Mouse (Mus musculus): Measurements from ENCODE around the gene Nemp2. TPM values are rescaled to one million over a fixed set of nuclear protein-coding genes. Genes with fewer than 3 reads are reported as not detected.
A peak's percentile ranks its signal among the peaks of the same experiment; 100 is the strongest.
"Not testable (repeated sequence)": the region's sequence is repeated elsewhere in the genome, so short reads cannot be mapped to it uniquely, and the experiment has no call there.

The Nemp2 gene
- polyA plus RNA-seq, 1 experiment, result 2.3 TPM

DNA sequence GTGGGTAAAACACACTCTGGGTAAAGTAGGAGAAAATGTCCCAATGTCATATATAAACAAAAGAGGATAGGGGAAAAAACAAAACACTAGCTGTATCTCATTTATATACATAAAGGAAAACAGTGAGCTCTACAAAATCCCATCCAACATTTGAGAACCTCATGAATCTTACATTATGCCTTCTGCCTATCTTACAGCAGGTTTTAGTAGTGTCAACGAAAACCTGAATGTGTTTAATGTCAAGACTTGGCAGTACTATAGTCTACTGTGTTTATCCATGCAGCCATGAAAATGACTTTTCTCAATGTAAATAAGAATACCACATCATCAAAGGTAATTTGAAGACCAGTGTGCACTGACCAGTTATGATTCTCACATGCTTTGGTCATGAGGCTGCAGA is 39.4 kb downstream of the Nemp2 start:
- Histone ChIP-seq H3K4me3 (ENCODE audit: low read depth, low read length) (no peak overlapping the region), H3K27ac (ENCODE audit: insufficient read depth, low read depth, low read length) (no peak overlapping the region), H3K36me3 (ENCODE audit: control insufficient read depth, insufficient read depth, low read length) (no peaks in the 10 kb centered on the region), H3K27me3 (ENCODE audit: control insufficient read depth, insufficient read depth, low read length) (no peaks in the 10 kb centered on the region), H3K4me1 (ENCODE audit: control insufficient read depth, insufficient read depth, insufficient read length, low read length) (no peaks in the 10 kb centered on the region)
- no peak for TF ChIP-seq CTCF (IDR thresholded peaks at IDR 0.05; ENCODE audit: extremely low read depth, insufficient read length, insufficient replicate concordance, low read depth, low read length)
- TF ChIP-seq POLR2A (IDR thresholded peaks at IDR 0.05; ENCODE audit: low read depth, low read length), result no peak
- 92% methylated on average over 1 of the region's 1 CpGs for WGBS

DNA sequence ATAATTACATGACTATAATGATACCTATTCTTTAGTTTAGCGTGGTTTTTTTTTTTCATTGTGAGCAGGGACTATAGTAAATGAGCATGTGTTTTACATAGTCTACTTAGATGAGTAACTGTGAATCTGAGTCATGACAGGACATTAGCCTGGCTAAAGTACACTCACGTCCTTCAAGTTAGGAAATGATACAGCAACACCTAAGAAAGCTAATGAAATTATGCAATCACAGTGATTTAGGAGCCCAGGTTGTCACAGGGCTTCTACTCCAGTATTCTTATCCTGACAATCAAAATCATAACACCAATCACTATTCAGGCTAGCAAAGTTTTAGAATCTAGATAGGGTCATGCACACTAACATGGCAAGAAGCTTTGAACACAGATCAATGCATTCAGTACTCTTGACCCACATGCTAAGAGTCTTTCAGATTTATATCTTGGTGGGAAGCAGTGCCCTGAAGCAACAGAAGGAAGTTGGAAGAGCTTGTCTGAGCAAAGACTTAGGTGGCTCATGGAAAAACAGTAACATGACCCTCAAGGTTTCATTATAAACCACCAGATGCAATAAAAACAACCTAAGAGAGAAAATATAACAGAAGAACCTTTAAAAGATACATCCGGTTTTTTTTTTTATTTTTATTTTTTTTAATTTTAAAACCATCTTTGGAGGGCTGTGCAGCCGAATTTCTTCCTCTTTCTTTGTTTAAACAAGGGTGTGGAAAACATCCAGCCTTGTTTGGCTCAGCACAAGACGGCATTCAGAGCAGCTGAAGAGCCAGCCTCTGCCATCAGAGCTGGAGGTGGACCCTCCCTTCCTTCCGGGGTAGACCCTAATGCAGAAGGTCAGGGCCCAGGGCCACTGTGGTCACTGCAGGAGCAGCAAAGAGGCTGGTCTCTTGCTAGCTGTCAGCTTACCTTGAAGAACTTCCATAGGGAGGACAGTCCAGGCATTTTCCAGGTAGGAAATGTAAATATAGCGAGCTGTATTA is 45.4 kb downstream of the Nemp2 start:
- TF ChIP-seq POLR2A (IDR thresholded peaks at IDR 0.05; ENCODE audit: low read depth, low read length) (no peak), CTCF (IDR thresholded peaks at IDR 0.05; ENCODE audit: extremely low read depth, insufficient read length, insufficient replicate concordance, low read depth, low read length) (no peak)
- Histone ChIP-seq H3K4me3 (ENCODE audit: low read depth, low read length) (no peak overlapping the region), H3K27me3 (ENCODE audit: control insufficient read depth, insufficient read depth, low read length) (no peaks in the 10 kb centered on the region), H3K4me1 (ENCODE audit: control insufficient read depth, insufficient read depth, insufficient read length, low read length) (0 out of 2 replicates have a peak, but pooled peaks cover 3% of the 10 kb centered on the region), H3K36me3 (ENCODE audit: control insufficient read depth, insufficient read depth, low read length) (peaks cover 3% of the 10 kb centered on the region; the same call in 1 of the 2 replicates), H3K27ac (ENCODE audit: insufficient read depth, low read depth, low read length) (no peak overlapping the region)
- WGBS, result 60% methylated on average over 7 of the region's 7 CpGs

DNA sequence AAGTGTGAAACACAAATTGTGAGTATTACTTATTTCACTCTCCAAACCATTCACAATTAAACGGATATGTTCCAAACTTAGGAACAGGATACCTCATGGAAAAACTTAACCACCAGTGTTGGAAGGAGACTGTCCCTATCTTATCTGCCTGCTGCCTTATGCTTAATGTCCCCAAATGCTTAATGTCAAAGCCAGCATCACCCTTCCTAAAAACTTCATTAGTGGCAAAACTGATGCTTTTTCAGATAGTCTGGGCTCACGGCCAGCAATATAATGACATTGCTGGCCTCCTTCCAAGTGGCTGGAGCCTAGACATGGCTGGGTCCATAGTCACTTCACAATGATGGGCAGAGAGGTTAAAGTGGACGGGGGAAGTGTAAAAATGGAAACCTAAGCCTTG is 46.1 kb downstream of the Nemp2 start:
- H3K4me3 ChIP-seq (ENCODE audit: low read depth, low read length), result no peak overlapping the region
- peaks cover 3% of the 10 kb centered on the region; the same call in 1 of the 2 replicates for H3K36me3 ChIP-seq (ENCODE audit: control insufficient read depth, insufficient read depth, low read length)
- no peak for TF ChIP-seq CTCF (IDR thresholded peaks at IDR 0.05; ENCODE audit: extremely low read depth, insufficient read length, insufficient replicate concordance, low read depth, low read length)
- TF ChIP-seq POLR2A (IDR thresholded peaks at IDR 0.05; ENCODE audit: low read depth, low read length), result no peak
- H3K27me3 ChIP-seq (ENCODE audit: control insufficient read depth, insufficient read depth, low read length), result no peaks in the 10 kb centered on the region
- no peak overlapping the region for H3K27ac ChIP-seq (ENCODE audit: insufficient read depth, low read depth, low read length)
- H3K4me1 ChIP-seq (ENCODE audit: control insufficient read depth, insufficient read depth, insufficient read length, low read length), result 0 out of 2 replicates have a peak, but pooled peaks cover 3% of the 10 kb centered on the region
- 44% methylated on average over 3 of the region's 3 CpGs for WGBS

DNA sequence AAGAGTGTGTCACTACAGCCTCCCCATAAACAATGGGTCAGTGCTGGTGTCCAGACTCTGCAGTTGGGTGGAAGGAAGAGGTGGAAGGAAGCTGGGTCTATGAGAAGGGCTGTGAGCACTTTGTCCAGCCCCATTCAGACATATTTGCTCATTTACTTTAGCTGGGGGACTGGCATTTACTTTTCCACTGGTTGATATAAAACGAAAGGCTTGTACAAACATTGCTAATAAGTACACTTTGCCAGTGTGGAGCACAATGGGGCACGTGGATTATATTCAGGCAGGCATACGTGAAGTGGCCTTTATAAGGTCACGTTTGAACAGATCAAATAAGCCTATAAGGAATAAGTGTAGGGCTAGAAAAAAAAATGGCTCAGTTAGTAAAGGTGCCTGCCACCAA is 53.0 kb downstream of the Nemp2 start:
- Histone ChIP-seq H3K4me1 (ENCODE audit: control insufficient read depth, insufficient read depth, insufficient read length, low read length) (peaks cover 7% of the 10 kb centered on the region), H3K4me3 (ENCODE audit: low read depth, low read length) (no peak overlapping the region), H3K27ac (ENCODE audit: insufficient read depth, low read depth, low read length) (peak overlapping the region; percentile 13; the same call in 1 of the 2 replicates), H3K36me3 (ENCODE audit: control insufficient read depth, insufficient read depth, low read length) (no peaks in the 10 kb centered on the region), H3K27me3 (ENCODE audit: control insufficient read depth, insufficient read depth, low read length) (no peaks in the 10 kb centered on the region)
- 57% methylated on average over 4 of the region's 4 CpGs for WGBS
- TF ChIP-seq POLR2A (IDR thresholded peaks at IDR 0.05; ENCODE audit: low read depth, low read length) (no peak), CTCF (IDR thresholded peaks at IDR 0.05; ENCODE audit: extremely low read depth, insufficient read length, insufficient replicate concordance, low read depth, low read length) (no peak)

DNA sequence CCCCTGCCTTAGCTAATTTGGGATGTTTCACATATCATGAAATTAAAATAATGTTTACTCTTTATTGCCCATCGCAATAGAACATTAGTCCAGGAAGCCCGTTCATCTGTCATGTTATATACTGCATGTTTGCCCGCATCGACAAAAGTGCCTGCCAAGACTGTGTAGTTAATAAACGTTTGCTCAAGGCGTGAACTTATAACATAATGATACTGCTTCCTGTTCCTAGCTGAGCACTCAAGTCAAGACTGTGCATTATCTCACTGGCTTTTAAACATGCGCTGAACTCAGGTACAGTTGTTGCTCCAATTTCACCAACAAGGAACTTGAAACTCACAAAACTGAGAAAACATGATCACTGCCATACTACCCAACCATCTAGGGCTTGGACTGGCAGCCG is 57.1 kb downstream of the Nemp2 start:
- Histone ChIP-seq H3K36me3 (ENCODE audit: control insufficient read depth, insufficient read depth, low read length) (no peaks in the 10 kb centered on the region), H3K27ac (ENCODE audit: insufficient read depth, low read depth, low read length) (peak overlapping the region; percentile 54), H3K4me1 (ENCODE audit: control insufficient read depth, insufficient read depth, insufficient read length, low read length) (peaks cover 7% of the 10 kb centered on the region), H3K4me3 (ENCODE audit: low read depth, low read length) (no peak overlapping the region), H3K27me3 (ENCODE audit: control insufficient read depth, insufficient read depth, low read length) (no peaks in the 10 kb centered on the region)
- TF ChIP-seq CTCF (IDR thresholded peaks at IDR 0.05; ENCODE audit: extremely low read depth, insufficient read length, insufficient replicate concordance, low read depth, low read length) (no peak), POLR2A (IDR thresholded peaks at IDR 0.05; ENCODE audit: low read depth, low read length) (no peak)
- 20% methylated on average over 8 of the region's 8 CpGs for WGBS

DNA sequence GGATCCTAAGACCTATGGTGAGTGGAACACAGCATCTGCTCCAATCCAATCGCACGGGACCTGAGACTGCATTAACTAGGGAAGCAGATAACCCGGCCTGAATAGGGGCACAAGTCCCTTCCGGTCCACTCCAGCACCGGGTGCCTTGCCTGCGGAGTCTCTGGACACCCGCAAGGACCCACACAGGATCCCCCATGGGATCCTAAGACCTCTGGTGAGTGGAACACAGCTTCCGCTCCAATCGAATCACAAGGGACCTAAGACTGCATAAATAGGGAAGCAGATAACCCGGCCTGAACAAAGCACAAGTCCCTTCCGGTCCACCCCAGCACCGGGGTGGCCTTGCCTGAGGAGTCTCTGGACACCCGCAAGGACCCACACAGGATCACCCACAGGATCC is 64.0 kb downstream of the Nemp2 start:
- H3K4me3 ChIP-seq (ENCODE audit: low read depth, low read length); H3K36me3 ChIP-seq (ENCODE audit: control insufficient read depth, insufficient read depth, low read length); H3K27me3 ChIP-seq (ENCODE audit: control insufficient read depth, insufficient read depth, low read length); H3K27ac ChIP-seq (ENCODE audit: insufficient read depth, low read depth, low read length); H3K4me1 ChIP-seq (ENCODE audit: control insufficient read depth, insufficient read depth, insufficient read length, low read length): not testable (repeated sequence)
- 97% methylated on average over 13 of the region's 13 CpGs for WGBS

Other genes starting within 250 kb of the Nemp2 start
- gene Nab1, start 130.0 kb upstream of the Nemp2 start, polyA plus RNA-seq (2012; rRNA removed), result 2.8 and 6.5 TPM in 2 replicates
- 8.2 and 18.6 TPM in 2 replicates for gene Mfsd6, start 96.8 kb downstream of the Nemp2 start, polyA plus RNA-seq (2012; rRNA removed)
- 2.6 and 7.5 TPM in 2 replicates for gene Inpp1, start 187.0 kb downstream of the Nemp2 start, polyA plus RNA-seq (2012; rRNA removed)
- gene Hibch, start 214.2 kb downstream of the Nemp2 start, polyA plus RNA-seq (2012; rRNA removed), result 9.1 and 11.5 TPM in 2 replicates

Data from small intestine, adult 2 months (tissue).